Mouse (Mus musculus) cerebellum, adult 2 months (tissue): ENCODE data around the gene Trim56.
A peak's percentile ranks its signal among the peaks of the same experiment; 100 is the strongest.

Source experiments
- CTCF ChIP-seq: fragments of 200-500 bp; IDR thresholded peaks from 2 replicates; pipeline ENCODE4 v1.5.1; 2011; ENCODE audit warnings: low read depth, mild to moderate bottlenecking, control low read depth, low read length, moderate library complexity, borderline replicate concordance; ENCODE audit not compliant: insufficient read depth
- POLR2A ChIP-seq: fragments of 200-500 bp; IDR thresholded peaks from 2 replicates; pipeline ENCODE4 v1.6.1; 2011; ENCODE audit warnings: low read length, control low read depth, borderline replicate concordance; ENCODE audit not compliant: insufficient read depth

- no peak for TF ChIP-seq POLR2A
- peak; percentile 63 for TF ChIP-seq CTCF
Observed at GRCm38 (mm10) chr5:137061809-137062481, 54.1 kb downstream of the Trim56 start.
